Mouse (Mus musculus): Measurements from ENCODE around the gene Ip6k1. TPM values are rescaled to one million over a fixed set of nuclear protein-coding genes. Genes with fewer than 3 reads are reported as not detected.

The Ip6k1 gene
- total and polyA plus RNA-seq, 3 experiments = 30.8 to 58.5 (median 55.9) TPM

DNA sequence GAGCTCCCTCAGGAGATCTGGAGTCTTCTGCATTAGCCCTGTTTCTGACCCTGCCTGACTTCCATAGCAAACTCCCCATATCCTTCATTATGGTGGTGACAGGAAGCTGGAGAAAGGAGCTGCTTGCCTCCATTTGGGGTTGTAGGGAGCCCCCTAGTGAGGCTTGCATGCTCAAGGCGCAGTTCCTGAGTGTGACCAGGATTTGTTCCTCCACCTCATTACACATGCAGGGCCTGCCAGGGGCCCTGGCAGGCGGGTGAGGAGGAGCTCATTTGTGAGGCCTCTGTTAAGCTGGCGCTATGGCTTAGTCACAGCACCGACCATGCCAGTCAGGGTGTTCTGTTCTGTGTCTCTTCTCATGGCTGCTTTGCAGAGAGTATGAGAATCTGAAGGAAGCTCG, 40.4 kb upstream of the Ip6k1 start:
- Histone ChIP-seq H3K4me3 (ENCODE audit: low read depth, low read length) (no peak overlapping the region), H3K9me3 (replicated peaks) (no peaks in the 10 kb centered on the region), H3K27me3 (ENCODE audit: insufficient read depth, low read length) (no peaks in the 10 kb centered on the region), H3K4me1 (ENCODE audit: insufficient read depth, low read depth, low read length) (peaks cover 14% of the 10 kb centered on the region; the same call in 1 of the 2 replicates), H3K36me3 (replicated peaks) (peaks cover 100% of the 10 kb centered on the region)
- ATAC-seq (ENCODE audit: extremely low read depth, insufficient number of reproducible peaks, low FRiP score, poor library complexity, severe bottlenecking) = no peak
- TF ChIP-seq GATA1 (IDR thresholded peaks at IDR 0.05; ENCODE audit: borderline replicate concordance, low read length) (no peak), POLR2AphosphoS5 (IDR thresholded peaks at IDR 0.05; ENCODE audit: insufficient replicate concordance, low read depth, low read length) (no peak), GATA2 (IDR thresholded peaks at IDR 0.05; ENCODE audit: borderline replicate concordance, low read depth, low read length) (no peak), CTCF (IDR thresholded peaks at IDR 0.05; ENCODE audit: low read depth, low read length) (no peak), TAL1 (conservative IDR thresholded peaks at IDR 0.05; ENCODE audit: low read depth, low read length) (no peak)
- DNase-seq (ENCODE audit: low spot score) = no peak

GRCm38 (mm10) chr9:107962916-107963315, 39.4 kb upstream of the Ip6k1 start:
- DNase-seq (ENCODE audit: low spot score) (no peak), ATAC-seq (ENCODE audit: extremely low read depth, insufficient number of reproducible peaks, low FRiP score, poor library complexity, severe bottlenecking) (no peak)
- Histone ChIP-seq H3K4me3 (ENCODE audit: low read depth, low read length) (no peak overlapping the region), H3K27me3 (ENCODE audit: insufficient read depth, low read length) (no peaks in the 10 kb centered on the region), H3K9me3 (replicated peaks) (no peaks in the 10 kb centered on the region), H3K36me3 (replicated peaks) (peaks cover 99% of the 10 kb centered on the region), H3K4me1 (ENCODE audit: insufficient read depth, low read depth, low read length) (peaks cover 14% of the 10 kb centered on the region; the same call in 1 of the 2 replicates)
- no peak for TF ChIP-seq GATA1 (IDR thresholded peaks at IDR 0.05; ENCODE audit: borderline replicate concordance, low read length)
- TF ChIP-seq CTCF (IDR thresholded peaks at IDR 0.05; ENCODE audit: low read depth, low read length) = no peak
- TF ChIP-seq POLR2AphosphoS5 (IDR thresholded peaks at IDR 0.05; ENCODE audit: insufficient replicate concordance, low read depth, low read length) = no peak
- TF ChIP-seq GATA2 (IDR thresholded peaks at IDR 0.05; ENCODE audit: borderline replicate concordance, low read depth, low read length) = no peak

GRCm38 (mm10) chr9:107963700-107964099, 38.6 kb upstream of the Ip6k1 start:
- Histone ChIP-seq H3K9me3 (replicated peaks) (no peaks in the 10 kb centered on the region), H3K27me3 (ENCODE audit: insufficient read depth, low read length) (no peaks in the 10 kb centered on the region), H3K4me3 (ENCODE audit: low read depth, low read length) (no peak overlapping the region), H3K36me3 (replicated peaks) (peaks cover 99% of the 10 kb centered on the region), H3K4me1 (ENCODE audit: insufficient read depth, low read depth, low read length) (peaks cover 14% of the 10 kb centered on the region; the same call in 1 of the 2 replicates)
- DNase-seq (ENCODE audit: low spot score) = peak; percentile 74
- TF ChIP-seq CTCF (IDR thresholded peaks at IDR 0.05; ENCODE audit: low read depth, low read length) (peak; percentile 92), GATA1 (IDR thresholded peaks at IDR 0.05; ENCODE audit: borderline replicate concordance, low read length) (no peak)
- 0 out of 2 replicates have a peak, but pooled peaks have one; percentile 8 for ATAC-seq (ENCODE audit: extremely low read depth, insufficient number of reproducible peaks, low FRiP score, poor library complexity, severe bottlenecking)

- Histone ChIP-seq H3K4me3 (ENCODE audit: low read depth, low read length) (no peak overlapping the region), H3K4me1 (ENCODE audit: insufficient read depth, low read depth, low read length) (peaks cover 14% of the 10 kb centered on the region; the same call in 1 of the 2 replicates), H3K9me3 (replicated peaks) (no peaks in the 10 kb centered on the region), H3K27me3 (ENCODE audit: insufficient read depth, low read length) (no peaks in the 10 kb centered on the region), H3K36me3 (replicated peaks) (peaks cover 99% of the 10 kb centered on the region)
- TF ChIP-seq TAL1 (conservative IDR thresholded peaks at IDR 0.05; ENCODE audit: low read depth, low read length) (no peak), POLR2AphosphoS5 (IDR thresholded peaks at IDR 0.05; ENCODE audit: insufficient replicate concordance, low read depth, low read length) (no peak), GATA2 (IDR thresholded peaks at IDR 0.05; ENCODE audit: borderline replicate concordance, low read depth, low read length) (no peak), GATA1 (IDR thresholded peaks at IDR 0.05; ENCODE audit: borderline replicate concordance, low read length) (no peak), CTCF (IDR thresholded peaks at IDR 0.05; ENCODE audit: low read depth, low read length) (no peak)
- no peak for ATAC-seq (ENCODE audit: extremely low read depth, insufficient number of reproducible peaks, low FRiP score, poor library complexity, severe bottlenecking)
- DNase-seq (ENCODE audit: low spot score) = no peak
Measured at GRCm38 (mm10) chr9:107964681-107965080, 37.6 kb upstream of the Ip6k1 start.

GRCm38 (mm10) chr9:107966676-107967075, 35.6 kb upstream of the Ip6k1 start:
- Histone ChIP-seq H3K9me3 (replicated peaks) (no peaks in the 10 kb centered on the region), H3K27me3 (ENCODE audit: insufficient read depth, low read length) (no peaks in the 10 kb centered on the region), H3K4me3 (ENCODE audit: low read depth, low read length) (no peak overlapping the region), H3K4me1 (ENCODE audit: insufficient read depth, low read depth, low read length) (peaks cover 27% of the 10 kb centered on the region), H3K36me3 (replicated peaks) (peaks cover 99% of the 10 kb centered on the region)
- no peak for ATAC-seq (ENCODE audit: extremely low read depth, insufficient number of reproducible peaks, low FRiP score, poor library complexity, severe bottlenecking)
- TF ChIP-seq GATA2 (IDR thresholded peaks at IDR 0.05; ENCODE audit: borderline replicate concordance, low read depth, low read length) (no peak), GATA1 (IDR thresholded peaks at IDR 0.05; ENCODE audit: borderline replicate concordance, low read length) (no peak), CTCF (IDR thresholded peaks at IDR 0.05; ENCODE audit: low read depth, low read length) (no peak), POLR2AphosphoS5 (IDR thresholded peaks at IDR 0.05; ENCODE audit: insufficient replicate concordance, low read depth, low read length) (no peak), TAL1 (conservative IDR thresholded peaks at IDR 0.05; ENCODE audit: low read depth, low read length) (no peak)
- DNase-seq (ENCODE audit: low spot score) = no peak

DNA sequence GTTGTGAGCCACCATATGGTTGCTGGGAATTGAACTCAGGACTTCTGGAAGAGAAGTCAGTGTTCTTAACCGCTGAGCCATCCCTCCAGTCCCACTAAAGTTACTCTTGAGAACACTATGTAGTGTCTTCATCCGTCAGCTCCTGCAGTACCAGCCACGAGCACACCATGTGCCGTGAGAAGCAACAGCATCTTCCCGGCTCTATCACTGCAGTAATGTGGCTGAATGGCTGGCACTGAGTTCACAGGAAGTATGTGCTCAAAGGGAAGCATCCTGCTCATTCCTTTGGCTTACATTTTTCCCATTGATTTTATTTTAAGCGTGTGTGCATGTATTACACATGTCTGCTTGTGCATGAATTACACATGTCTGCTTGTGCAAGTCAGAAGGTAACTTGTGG, 34.9 kb upstream of the Ip6k1 start:
- H3K4me3 ChIP-seq (ENCODE audit: low read depth, low read length) = no peak overlapping the region
- no peak for TF ChIP-seq POLR2AphosphoS5 (IDR thresholded peaks at IDR 0.05; ENCODE audit: insufficient replicate concordance, low read depth, low read length)
- TF ChIP-seq CTCF (IDR thresholded peaks at IDR 0.05; ENCODE audit: low read depth, low read length) = no peak
- TF ChIP-seq GATA2 (IDR thresholded peaks at IDR 0.05; ENCODE audit: borderline replicate concordance, low read depth, low read length) = no peak
- no peak for TF ChIP-seq TAL1 (conservative IDR thresholded peaks at IDR 0.05; ENCODE audit: low read depth, low read length)
- TF ChIP-seq GATA1 (IDR thresholded peaks at IDR 0.05; ENCODE audit: borderline replicate concordance, low read length) = no peak
- peaks cover 99% of the 10 kb centered on the region for H3K36me3 ChIP-seq (replicated peaks)
- peaks cover 31% of the 10 kb centered on the region for H3K4me1 ChIP-seq (ENCODE audit: insufficient read depth, low read depth, low read length)
- ATAC-seq (ENCODE audit: extremely low read depth, insufficient number of reproducible peaks, low FRiP score, poor library complexity, severe bottlenecking) = no peak
- no peaks in the 10 kb centered on the region for H3K27me3 ChIP-seq (ENCODE audit: insufficient read depth, low read length)
- H3K9me3 ChIP-seq (replicated peaks) = no peaks in the 10 kb centered on the region
- no peak for DNase-seq (ENCODE audit: low spot score)

Measured in G1E (cell line).